Mouse (Mus musculus): ENCODE results near the gene Atg4a-ps.

GRCm38 (mm10) chr3:103615621-103616020 lies 30.2 kb downstream of the Atg4a-ps start:
- TF ChIP-seq GATA1 (IDR thresholded peaks at IDR 0.05; ENCODE audit: low read length) (no peak), TAL1 (IDR thresholded peaks at IDR 0.05; ENCODE audit: low read length) (no peak)

All from erythroblast, embryonic 14.5 days (primary cell).